Mouse (Mus musculus) myocyte (in vitro differentiated cells): Measurements from ENCODE around the gene Ppp1r13b. TPM values are rescaled to one million over a fixed set of nuclear protein-coding genes. Genes with fewer than 3 reads are reported as not detected.

Experiments
- H3K27me3 ChIP-seq: one replicate; pipeline ENCODE4 v1.6.1; 2011; ENCODE audit not compliant: control insufficient read depth, insufficient read depth, insufficient read length
- H3K36me3 ChIP-seq: one replicate; pipeline ENCODE4 v1.6.1; 2011; ENCODE audit not compliant: control insufficient read depth, insufficient read depth
- H3K4me2 ChIP-seq: one replicate; pipeline ENCODE4 v1.6.1; 2011; ENCODE audit warnings: low read depth, control low read depth
- H3K4me3 ChIP-seq: one replicate; pipeline ENCODE4 v1.5.1; 2011; ENCODE audit warnings: mild to moderate bottlenecking, control low read depth, moderate library complexity
- H3K79me2 ChIP-seq: one replicate; pipeline ENCODE4 v1.6.1; 2011; ENCODE audit not compliant: control insufficient read depth, insufficient read depth
- H3ac ChIP-seq: one replicate; pipeline ENCODE4 v1.6.1; 2011; ENCODE audit not compliant: control insufficient read depth, insufficient read length
- CEBPB ChIP-seq: IDR thresholded peaks from 2 replicates; pipeline ENCODE4 v1.6.1; 2011; ENCODE audit warnings: mild to moderate bottlenecking, moderate library complexity; ENCODE audit not compliant: poor library complexity, insufficient read depth, severe bottlenecking
- E2F4 ChIP-seq: IDR thresholded peaks from one replicate; pipeline ENCODE4 v1.6.1; 2011; ENCODE audit warnings: mild to moderate bottlenecking, control low read depth, moderate library complexity; ENCODE audit not compliant: insufficient read depth
- MAX ChIP-seq: IDR thresholded peaks from one replicate; pipeline ENCODE4 v1.6.1; 2011; ENCODE audit warnings: low read depth, mild to moderate bottlenecking, control low read depth
- MYOD1 ChIP-seq, 3 experiments: IDR thresholded peaks; one replicate each; pipeline ENCODE4 v1.6.1; 2011; ENCODE audit warnings: control low read depth in 2 of 3, low read depth in 2 of 3, mild to moderate bottlenecking in 2 of 3, moderate library complexity in 1 of 3; ENCODE audit not compliant: insufficient read length in 2 of 3, control insufficient read depth in 1 of 3
- MYOG ChIP-seq, 3 experiments: IDR thresholded peaks; one replicate each; pipeline ENCODE4 v1.6.1; 2011; ENCODE audit warnings: control low read depth in 2 of 3, low read depth in 2 of 3, mild to moderate bottlenecking in 2 of 3; ENCODE audit not compliant: insufficient read length in 2 of 3, control insufficient read depth in 1 of 3, insufficient read depth in 1 of 3
- POLR2A ChIP-seq: IDR thresholded peaks from one replicate; pipeline ENCODE4 v1.6.1; 2011; ENCODE audit warnings: low read depth, mild to moderate bottlenecking, control low read depth, moderate library complexity; ENCODE audit not compliant: insufficient read length
- POLR2AphosphoS2 ChIP-seq: IDR thresholded peaks from one replicate; pipeline ENCODE4 v1.6.1; 2011; ENCODE audit warnings: low read depth, control low read depth; ENCODE audit not compliant: insufficient read length
- REST ChIP-seq: IDR thresholded peaks from one replicate; pipeline ENCODE4 v1.6.1; 2011; ENCODE audit warnings: mild to moderate bottlenecking, control low read depth, moderate library complexity; ENCODE audit not compliant: insufficient read depth, insufficient read length
- SRF ChIP-seq: IDR thresholded peaks from one replicate; pipeline ENCODE4 v1.6.1; 2011; ENCODE audit warnings: low read depth; ENCODE audit not compliant: control insufficient read depth, insufficient read length
- TCF12 ChIP-seq: IDR thresholded peaks from one replicate; pipeline ENCODE4 v1.6.1; 2011; ENCODE audit warnings: mild to moderate bottlenecking, control low read depth; ENCODE audit not compliant: poor library complexity, insufficient read depth, severe bottlenecking
- TCF3 ChIP-seq: IDR thresholded peaks from one replicate; pipeline ENCODE4 v1.6.1; 2011; ENCODE audit warnings: low read depth, control low read depth; ENCODE audit not compliant: insufficient read length
- USF1 ChIP-seq: IDR thresholded peaks from one replicate; pipeline ENCODE4 v1.6.1; 2011; ENCODE audit warnings: low read depth, mild to moderate bottlenecking, control low read depth, moderate library complexity
- polyA plus RNA-seq: library from polyadenylated mRNA; unstranded; fragments of >200 nt; fragmentation: generic; extraction: Trizol; gene quantifications from one replicate; pipeline ENCODE4 v1.2.1, GENCODE M21; 2012; ENCODE audit warnings: missing spikeins

The Ppp1r13b gene
- polyA plus RNA-seq, 1 experiment: 7.4 TPM

DNA sequence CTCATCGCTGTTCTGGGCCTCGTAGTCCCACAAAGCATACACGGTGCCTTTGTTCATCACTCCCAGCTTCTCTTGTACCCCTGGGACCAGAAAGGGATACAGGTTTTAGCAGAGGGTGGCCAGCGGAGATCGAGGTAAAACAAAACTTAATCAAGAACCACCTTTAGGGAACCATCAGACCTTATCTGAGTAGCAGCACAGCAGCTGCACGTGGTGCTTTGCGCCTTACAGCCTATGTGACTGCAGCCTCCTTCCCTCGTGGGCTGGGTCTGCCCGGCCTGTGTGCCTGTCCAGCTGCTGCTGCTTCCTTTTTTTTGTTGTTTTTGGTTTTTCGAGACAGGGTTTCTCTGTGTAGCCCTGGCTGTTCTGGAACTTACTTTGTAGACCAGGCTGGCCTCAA is 77.5 kb downstream of the Ppp1r13b start:
- no peaks in the 10 kb centered on the region for H3K27me3 ChIP-seq
- H3ac ChIP-seq: no peak overlapping the region
- H3K79me2 ChIP-seq: no peaks in the 10 kb centered on the region
- H3K4me3 ChIP-seq: no peak overlapping the region
- H3K4me2 ChIP-seq: no peak overlapping the region
- peaks cover 21% of the 10 kb centered on the region for H3K36me3 ChIP-seq
- TF ChIP-seq POLR2A: no peak

DNA sequence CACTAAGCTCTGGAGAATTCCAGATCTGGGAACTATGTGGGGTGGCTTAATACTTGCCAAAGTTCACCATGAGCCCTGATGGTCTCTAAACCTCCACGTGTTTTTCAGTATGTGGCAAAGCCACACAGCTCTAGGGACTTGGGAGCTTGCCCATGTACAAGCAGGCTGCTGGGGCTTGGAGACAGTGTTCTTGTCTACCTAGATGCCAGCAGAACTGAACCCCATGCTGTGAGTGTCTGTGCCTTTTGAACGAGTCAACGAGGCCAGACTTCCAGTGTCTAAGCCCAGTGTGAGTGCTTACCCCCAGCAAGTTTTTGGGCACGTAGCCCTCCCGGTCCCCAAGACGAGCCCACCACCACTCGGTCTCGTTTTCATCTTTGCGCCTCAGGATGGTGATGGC is 78.0 kb downstream of the Ppp1r13b start:
- Histone ChIP-seq H3K4me2 (no peak overlapping the region), H3K4me3 (no peak overlapping the region), H3ac (no peak overlapping the region), H3K36me3 (peaks cover 22% of the 10 kb centered on the region), H3K27me3 (no peaks in the 10 kb centered on the region), H3K79me2 (no peaks in the 10 kb centered on the region)
- TF ChIP-seq SRF: no peak
- TF ChIP-seq POLR2AphosphoS2: peak; percentile 5

DNA sequence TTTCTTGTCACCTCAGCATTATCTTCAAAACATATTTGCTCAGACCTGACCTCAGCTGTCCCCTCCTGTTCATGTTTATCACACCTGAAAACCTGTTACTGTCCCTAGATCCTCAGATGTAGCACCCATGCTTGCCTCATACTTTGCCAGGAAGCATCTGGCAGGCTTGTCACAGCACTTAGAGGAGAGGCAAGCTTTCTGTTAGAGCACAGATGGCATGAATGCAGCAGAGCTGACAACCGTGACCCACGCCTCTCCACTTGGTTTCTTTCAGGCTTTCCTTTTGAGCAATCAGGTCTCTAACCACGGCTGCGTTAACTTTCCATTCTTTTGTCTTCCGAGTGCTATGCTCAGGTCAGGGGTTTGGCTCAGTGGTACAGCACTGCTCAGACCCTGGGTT is 78.5 kb downstream of the Ppp1r13b start:
- H3ac ChIP-seq: no peak overlapping the region
- no peak overlapping the region for H3K4me2 ChIP-seq
- no peaks in the 10 kb centered on the region for H3K79me2 ChIP-seq
- H3K4me3 ChIP-seq: no peak overlapping the region
- peaks cover 26% of the 10 kb centered on the region for H3K36me3 ChIP-seq
- H3K27me3 ChIP-seq: no peaks in the 10 kb centered on the region
- TF ChIP-seq SRF: no peak
- TF ChIP-seq POLR2A: no peak
- TF ChIP-seq TCF3: no peak
- TF ChIP-seq TCF12: no peak
- TF ChIP-seq MAX: no peak
- TF ChIP-seq USF1: no peak
- TF ChIP-seq MYOG (IDR thresholded peaks at IDR 0.05; ENCODE audit: control insufficient read depth in 1 of 3, insufficient read depth in 1 of 3, insufficient read length in 2 of 3, low read depth in 2 of 3): no peak
- TF ChIP-seq REST: no peak

DNA sequence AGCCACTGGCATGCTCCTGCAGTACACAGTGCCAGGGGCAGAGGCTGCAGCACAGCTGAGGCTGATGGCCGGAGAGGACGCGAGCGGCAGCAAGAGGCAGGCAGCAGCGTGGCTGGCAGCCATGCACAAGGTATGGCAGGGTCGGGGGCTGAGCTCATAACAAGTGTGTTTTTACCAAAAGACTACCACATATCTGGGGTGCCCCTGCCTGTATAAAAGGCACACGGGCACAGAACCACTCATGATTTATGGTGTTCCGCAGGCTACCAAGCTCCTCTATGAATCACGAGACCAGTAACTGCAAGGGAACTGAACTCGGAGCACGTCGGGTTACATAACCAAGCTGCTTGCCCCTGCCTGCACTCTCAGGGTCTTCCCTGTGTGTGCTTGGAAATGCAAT is 80.4 kb downstream of the Ppp1r13b start:
- Histone ChIP-seq H3ac (no peak overlapping the region), H3K79me2 (no peaks in the 10 kb centered on the region), H3K4me2 (no peak overlapping the region), H3K27me3 (no peaks in the 10 kb centered on the region), H3K4me3 (no peak overlapping the region), H3K36me3 (peaks cover 26% of the 10 kb centered on the region)
- TF ChIP-seq E2F4: no peak
- TF ChIP-seq REST: no peak
- TF ChIP-seq POLR2A: peak; percentile 33
- no peak for TF ChIP-seq SRF
- no peak for TF ChIP-seq MYOG (IDR thresholded peaks at IDR 0.05; ENCODE audit: control insufficient read depth in 1 of 3, insufficient read depth in 1 of 3, insufficient read length in 2 of 3, low read depth in 2 of 3)
- no peak for TF ChIP-seq TCF3
- no peak for TF ChIP-seq TCF12
- no peak for TF ChIP-seq CEBPB
- TF ChIP-seq POLR2AphosphoS2: peak; percentile 38
- TF ChIP-seq MAX: no peak
- no peak for TF ChIP-seq MYOD1 (IDR thresholded peaks at IDR 0.05; ENCODE audit: control insufficient read depth in 1 of 3, insufficient read length in 2 of 3, low read depth in 2 of 3)
- no peak for TF ChIP-seq USF1

DNA sequence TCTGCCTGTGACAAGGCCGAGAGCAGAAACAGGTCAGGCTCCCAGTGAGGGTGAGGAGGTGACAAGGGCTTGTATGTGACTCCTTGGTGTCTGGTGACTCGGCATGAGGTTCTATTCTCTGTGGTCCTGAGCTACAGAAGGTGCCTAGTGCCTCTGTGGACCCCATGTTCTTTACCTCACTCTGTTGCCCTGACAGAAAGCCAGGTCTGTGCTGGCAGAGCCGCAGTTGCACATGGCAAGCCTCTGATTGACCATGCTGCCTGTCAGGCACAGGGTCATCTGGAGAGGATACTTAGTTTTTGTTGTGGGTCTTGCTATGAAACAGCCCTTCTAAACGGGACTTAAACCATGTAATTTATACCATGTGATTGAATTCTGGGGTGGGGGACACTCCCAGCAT is 86.0 kb downstream of the Ppp1r13b start:
- H3K36me3 ChIP-seq: peaks cover 5% of the 10 kb centered on the region
- H3K79me2 ChIP-seq: peaks cover 30% of the 10 kb centered on the region
- no peak overlapping the region for H3ac ChIP-seq
- H3K27me3 ChIP-seq: no peaks in the 10 kb centered on the region
- no peak overlapping the region for H3K4me3 ChIP-seq
- no peak for TF ChIP-seq REST
- TF ChIP-seq CEBPB: no peak
- TF ChIP-seq MYOD1 (IDR thresholded peaks at IDR 0.05; ENCODE audit: control insufficient read depth in 1 of 3, insufficient read length in 2 of 3, low read depth in 2 of 3): no peak
- TF ChIP-seq USF1: no peak
- no peak for TF ChIP-seq MYOG (IDR thresholded peaks at IDR 0.05; ENCODE audit: control insufficient read depth in 1 of 3, insufficient read depth in 1 of 3, insufficient read length in 2 of 3, low read depth in 2 of 3)
- TF ChIP-seq MAX: no peak
- TF ChIP-seq E2F4: no peak
- no peak for TF ChIP-seq TCF3
- no peak for TF ChIP-seq POLR2A
- TF ChIP-seq SRF: no peak
- no peak for TF ChIP-seq TCF12
- TF ChIP-seq POLR2AphosphoS2: no peak
- no peak overlapping the region for H3K4me2 ChIP-seq
